Mouse (Mus musculus) cerebellum, postnatal 25 days (tissue): ENCODE results near the gene Arfgap3.

Experiments used
- DNase-seq, 2 experiments: peaks; one replicate each; pipeline ENCODE4 v3.0.0; 2021; ENCODE audit warnings: mixed read lengths in 2 of 2

The Arfgap3 gene

GRCm38 (mm10) chr15:83251176-83252004 lies 98.7 kb downstream of the Arfgap3 start, which contains the start of gene A4galt:
TSS of gene A4galt (minus strand) at chr15:83251774.
- peak; percentile 13 to 14 for DNase-seq

GRCm38 (mm10) chr15:83250651-83251175 lies 99.3 kb downstream of the Arfgap3 start:
- DNase-seq: no peak
